Mouse (Mus musculus) forebrain, embryonic 14.5 days (tissue): ENCODE measurements around the gene Gpr19. TPM values are rescaled to one million over a fixed set of nuclear protein-coding genes. Genes with fewer than 3 reads are reported as not detected.

Experiments used
- ATAC-seq: fragments of 200-750 bp; cut with Nextera tagmentation; 2 replicates; pipeline ENCODE4 v1.8.0; 2017; ENCODE audit warnings: mild to moderate bottlenecking, moderate library complexity
- DNase-seq: peaks from one replicate; pipeline ENCODE4 v3.0.0-alpha.2; 2015; ENCODE audit warnings: low spot score
- H3K27ac ChIP-seq: fragments of 300-500 bp; sonication (generic); 2 replicates; pipeline ENCODE4 v1.5.1; 2014; ENCODE audit warnings: low read depth, mild to moderate bottlenecking, control low read depth, low read length, moderate library complexity
- H3K27me3 ChIP-seq: fragments of 300-500 bp; sonication (generic); replicated peaks from 2 replicates; pipeline ENCODE4 v1.6.1; 2014; ENCODE audit warnings: low read length, control low read depth, mixed read lengths; ENCODE audit not compliant: control insufficient read depth, insufficient read depth
- H3K36me3 ChIP-seq: fragments of 300-500 bp; sonication (generic); 2 replicates; pipeline ENCODE4 v1.6.1; 2014; ENCODE audit warnings: low read length, control low read depth; ENCODE audit not compliant: control insufficient read depth, insufficient read depth
- H3K4me1 ChIP-seq: fragments of 300-500 bp; sonication (generic); 2 replicates; pipeline ENCODE4 v1.6.1; 2014; ENCODE audit warnings: antibody characterized with exemption, low read length, control low read depth; ENCODE audit not compliant: control insufficient read depth, insufficient read depth
- H3K4me2 ChIP-seq: fragments of 300-500 bp; sonication (generic); 2 replicates; pipeline ENCODE4 v1.6.1; 2014; ENCODE audit warnings: mild to moderate bottlenecking, control low read depth, low read length
- H3K4me3 ChIP-seq: fragments of 300-500 bp; sonication (generic); 2 replicates; pipeline ENCODE4 v1.5.1; 2014; ENCODE audit warnings: low read depth, low read length, control low read depth
- H3K9ac ChIP-seq: fragments of 300-500 bp; sonication (generic); 2 replicates; pipeline ENCODE4 v1.6.1; 2014; ENCODE audit warnings: mild to moderate bottlenecking, low read length, control low read depth, moderate library complexity
- H3K9me3 ChIP-seq: fragments of 300-500 bp; sonication (generic); replicated peaks from 2 replicates; pipeline ENCODE4 v1.6.1; 2016; ENCODE audit warnings: low read length, control low read depth, mixed read lengths; ENCODE audit not compliant: control insufficient read depth
- WGBS: fragments of 180-500 bp; shearing (Covaris S2); extraction: QIAGEN DNeasy Blood & Tissue Kit; methylation state at CpG from one replicate; pipeline ENCODE4 v1.1.7; 2014; 5-methylcytosine and 5-hydroxymethylcytosine counted together
- polyA plus RNA-seq: library from polyadenylated mRNA; unstranded; fragments of >200 nt; fragmentation: Nextera tagmentation; extraction: Ambion mirVana; gene quantifications from 2 replicates; pipeline ENCODE4 v1.2.1, GENCODE M21; 2014

Gene Gpr19
- polyA plus RNA-seq, 1 experiment from 2014 or later, result 42.4 TPM

DNA sequence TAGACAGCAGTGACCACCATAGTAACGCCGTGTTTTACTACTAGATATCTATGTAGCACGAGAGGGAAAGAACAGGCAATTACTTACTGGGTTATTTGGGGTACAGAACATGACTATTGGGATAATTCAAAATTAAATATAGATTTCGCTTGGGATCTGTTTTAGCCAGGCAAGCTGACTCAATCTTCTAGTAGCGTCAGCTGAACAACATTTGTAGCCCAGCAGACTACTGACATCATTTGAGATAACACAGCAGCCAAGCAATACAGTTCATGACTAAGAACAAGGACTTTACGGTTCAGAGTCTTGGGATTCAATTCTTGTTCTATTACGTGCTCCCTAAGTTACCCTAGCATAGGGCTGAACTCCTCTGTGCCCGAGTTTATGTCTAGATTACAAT is 11.9 kb downstream of the Gpr19 start:
- H3K36me3 ChIP-seq, result peaks cover 13% of the 10 kb centered on the region; the same call in 1 of the 2 replicates
- DNase-seq (no peak), ATAC-seq (no peak)
- WGBS, result 76% methylated on average over 8 of the region's 8 CpGs
- peak overlapping the region; percentile 75 for H3K9ac ChIP-seq
- H3K27me3 ChIP-seq, result no peaks in the 10 kb centered on the region
- H3K27ac ChIP-seq, result peak overlapping the region; percentile 85; the same call in 1 of the 2 replicates
- H3K4me3 ChIP-seq, result peak overlapping the region; percentile 50
- H3K9me3 ChIP-seq, result no peaks in the 10 kb centered on the region
- H3K4me2 ChIP-seq, result peak overlapping the region; percentile 52
- H3K4me1 ChIP-seq, result peaks cover 30% of the 10 kb centered on the region

DNA sequence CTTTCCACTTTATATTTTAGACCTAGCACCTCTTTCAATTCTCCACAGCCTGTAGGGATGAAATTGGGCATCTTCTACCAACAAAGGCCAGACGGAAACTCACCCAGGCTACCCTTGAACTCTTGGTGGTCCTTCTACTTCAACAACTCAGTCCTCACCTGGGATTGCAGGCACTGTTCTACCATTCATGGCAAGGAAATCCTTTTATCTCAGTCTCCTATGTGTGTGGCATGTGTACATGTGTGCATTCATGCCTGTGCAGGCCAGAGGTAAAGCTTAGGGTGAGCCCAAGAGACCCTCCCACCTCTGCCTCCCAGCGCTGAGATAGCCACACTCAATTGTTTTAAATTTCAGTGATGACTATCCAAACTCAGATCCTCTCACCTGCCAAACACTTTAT is 12.9 kb downstream of the Gpr19 start:
- H3K4me2 ChIP-seq, result peak overlapping the region; percentile 52
- H3K27me3 ChIP-seq, result no peaks in the 10 kb centered on the region
- peaks cover 39% of the 10 kb centered on the region for H3K4me1 ChIP-seq
- no peak overlapping the region for H3K9ac ChIP-seq
- H3K4me3 ChIP-seq, result no peak overlapping the region
- peaks cover 13% of the 10 kb centered on the region; the same call in 1 of the 2 replicates for H3K36me3 ChIP-seq
- H3K27ac ChIP-seq, result no peak overlapping the region
- no peak for DNase-seq
- no peaks in the 10 kb centered on the region for H3K9me3 ChIP-seq
- WGBS, result 97% methylated on average over 2 of the region's 2 CpGs
- ATAC-seq, result no peak

DNA sequence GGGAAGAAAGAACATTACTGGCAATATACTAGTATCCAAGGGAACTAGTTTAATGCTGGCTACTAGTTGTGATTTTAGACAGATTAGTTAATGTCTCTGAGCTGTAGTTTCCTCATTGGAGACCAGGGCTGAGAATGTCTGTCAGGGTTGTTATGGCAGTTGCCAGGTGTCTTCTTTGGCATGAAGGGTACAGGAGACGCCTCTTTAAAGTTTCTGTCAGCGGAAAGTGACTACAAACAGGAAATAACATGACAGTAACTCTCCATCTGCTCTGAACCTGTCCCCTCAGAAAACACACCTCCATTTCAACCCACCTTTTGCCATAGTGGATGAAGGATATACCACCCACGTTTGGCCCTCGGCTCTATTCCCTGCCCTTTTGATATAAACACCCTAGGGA is 14.7 kb downstream of the Gpr19 start:
- Histone ChIP-seq H3K27me3 (no peaks in the 10 kb centered on the region), H3K27ac (no peak overlapping the region), H3K9ac (no peak overlapping the region), H3K4me2 (no peak overlapping the region), H3K4me3 (no peak overlapping the region), H3K9me3 (no peaks in the 10 kb centered on the region), H3K36me3 (peaks cover 15% of the 10 kb centered on the region; the same call in 1 of the 2 replicates), H3K4me1 (peaks cover 37% of the 10 kb centered on the region)
- WGBS, result 85% methylated on average over 4 of the region's 4 CpGs
- DNase-seq, result no peak
- no peak for ATAC-seq

DNA sequence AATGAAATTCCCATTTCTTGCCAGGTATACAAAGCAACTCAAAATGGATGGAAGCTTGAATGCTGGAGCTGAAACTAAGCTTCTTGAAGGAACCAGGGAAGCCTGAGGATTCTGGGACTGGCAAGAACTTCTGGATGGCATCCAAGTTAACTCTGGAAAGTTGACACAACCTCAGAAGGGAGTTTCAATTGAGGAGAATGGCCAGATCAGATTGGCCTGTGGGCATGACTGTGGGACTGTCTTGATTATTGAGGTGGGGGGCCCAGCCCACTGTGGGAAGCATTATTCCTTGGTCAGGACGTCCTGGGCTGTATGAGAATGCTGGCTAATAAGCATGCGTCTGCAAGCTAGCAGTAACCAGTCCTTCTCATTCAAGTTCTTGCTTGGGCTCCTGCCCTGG is 18.3 kb downstream of the Gpr19 start:
- H3K4me3 ChIP-seq, result no peak overlapping the region

GRCm38 (mm10) chr6:134879556-134879955 is 18.8 kb downstream of the Gpr19 start:
- no peak overlapping the region for H3K9ac ChIP-seq
- WGBS, result 85% methylated on average over 5 of the region's 5 CpGs
- H3K4me2 ChIP-seq, result no peak overlapping the region
- ATAC-seq (no peak), DNase-seq (no peak)
- H3K4me1 ChIP-seq, result peaks cover 15% of the 10 kb centered on the region
- peaks cover 30% of the 10 kb centered on the region; the same call in 1 of the 2 replicates for H3K36me3 ChIP-seq
- no peaks in the 10 kb centered on the region for H3K9me3 ChIP-seq
- no peaks in the 10 kb centered on the region for H3K27me3 ChIP-seq
- no peak overlapping the region for H3K27ac ChIP-seq
- H3K4me3 ChIP-seq, result no peak overlapping the region

More for the DNA sequence above, 18.3 kb downstream of the Gpr19 start:
- 26% methylated on average over 2 of the region's 2 CpGs for WGBS
- peak; percentile 48 for DNase-seq
- Histone ChIP-seq H3K4me1 (peaks cover 20% of the 10 kb centered on the region), H3K27me3 (no peaks in the 10 kb centered on the region), H3K36me3 (peaks cover 26% of the 10 kb centered on the region; the same call in 1 of the 2 replicates), H3K27ac (no peak overlapping the region), H3K9me3 (no peaks in the 10 kb centered on the region), H3K4me2 (no peak overlapping the region), H3K9ac (no peak overlapping the region; the same call in 1 of the 2 replicates)
- ATAC-seq, result no peak; the same call in 1 of the 2 replicates

DNA sequence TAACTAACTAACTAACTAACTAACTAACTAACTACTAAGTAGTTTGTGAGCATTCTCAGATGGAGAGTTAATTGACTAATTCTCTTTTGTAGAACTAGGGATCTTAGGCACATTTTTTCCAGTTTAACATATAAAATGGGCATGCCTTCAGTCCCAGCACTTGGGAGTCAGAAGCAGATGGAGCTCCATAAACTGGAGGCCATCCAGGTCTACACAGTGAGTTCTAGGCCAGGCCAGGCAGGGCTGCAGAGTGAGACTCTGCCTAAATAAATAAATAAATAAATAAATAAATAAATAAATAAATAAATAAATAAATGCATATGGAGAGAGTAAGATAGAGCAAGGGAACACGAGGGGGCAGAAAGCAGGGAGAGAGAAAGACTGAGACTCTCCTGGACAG is 20.5 kb downstream of the Gpr19 start:
- DNase-seq (no peak), ATAC-seq (no peak)
- H3K4me1 ChIP-seq, result peaks cover 14% of the 10 kb centered on the region
- H3K9ac ChIP-seq, result no peak overlapping the region
- 0 out of 2 replicates have a peak, but pooled peaks cover 3% of the 10 kb centered on the region for H3K9me3 ChIP-seq
- no peaks in the 10 kb centered on the region for H3K27me3 ChIP-seq
- 86% methylated on average over 1 of the region's 1 CpGs for WGBS
- H3K27ac ChIP-seq, result no peak overlapping the region
- peaks cover 37% of the 10 kb centered on the region; the same call in 1 of the 2 replicates for H3K36me3 ChIP-seq
- H3K4me2 ChIP-seq, result no peak overlapping the region
- H3K4me3 ChIP-seq, result no peak overlapping the region

DNA sequence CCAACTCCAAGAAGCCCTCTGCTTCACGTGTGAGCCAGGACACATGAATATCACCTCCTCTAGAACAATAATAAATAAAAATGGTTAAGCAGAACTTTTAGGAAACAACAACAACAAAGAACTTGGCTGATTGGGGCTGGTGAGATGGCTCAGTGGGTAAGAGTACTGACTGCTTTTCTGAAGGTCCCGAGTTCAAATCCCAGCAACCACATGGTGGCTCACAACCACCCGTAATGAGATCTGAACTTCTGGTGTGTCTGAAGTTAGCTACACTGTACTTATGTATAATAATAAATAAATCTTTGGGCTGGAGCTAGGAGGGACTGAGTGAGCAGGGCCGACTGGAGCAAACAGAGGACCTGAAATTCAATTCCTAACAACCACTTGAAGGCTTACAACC is 21.1 kb downstream of the Gpr19 start:
- 0 out of 2 replicates have a peak, but pooled peaks cover 3% of the 10 kb centered on the region for H3K9me3 ChIP-seq
- no peak for DNase-seq
- H3K27me3 ChIP-seq, result no peaks in the 10 kb centered on the region
- H3K9ac ChIP-seq, result no peak overlapping the region
- H3K4me3 ChIP-seq, result no peak overlapping the region
- no peak for ATAC-seq
- peaks cover 33% of the 10 kb centered on the region; the same call in 1 of the 2 replicates for H3K36me3 ChIP-seq
- 88% methylated on average over 4 of the region's 4 CpGs for WGBS
- H3K4me2 ChIP-seq, result no peak overlapping the region
- no peak overlapping the region for H3K27ac ChIP-seq
- peaks cover 14% of the 10 kb centered on the region for H3K4me1 ChIP-seq

DNA sequence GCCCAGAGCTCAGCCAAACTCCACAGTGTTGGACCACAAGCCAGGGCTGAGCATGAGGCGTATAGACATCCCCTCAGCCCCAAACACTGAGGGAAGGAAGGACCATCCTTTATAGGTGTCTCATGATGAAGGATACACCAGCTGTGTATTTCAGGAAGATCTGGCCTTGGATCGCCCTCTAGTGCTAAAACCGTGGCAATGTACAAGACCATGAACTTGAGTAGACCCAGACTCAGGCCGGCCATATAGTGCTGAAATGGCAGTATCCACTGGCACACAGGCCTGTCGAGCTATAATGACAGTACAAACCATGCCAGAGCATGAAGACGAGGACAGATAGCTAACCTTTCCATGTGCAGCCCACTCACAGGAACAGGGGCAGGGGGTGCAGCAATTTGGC is 21.6 kb downstream of the Gpr19 start:
- WGBS, result 76% methylated on average over 6 of the region's 6 CpGs
- H3K4me2 ChIP-seq, result no peak overlapping the region
- H3K36me3 ChIP-seq, result peaks cover 30% of the 10 kb centered on the region; the same call in 1 of the 2 replicates
- H3K27me3 ChIP-seq, result no peaks in the 10 kb centered on the region
- no peak overlapping the region for H3K27ac ChIP-seq
- H3K9me3 ChIP-seq, result 0 out of 2 replicates have a peak, but pooled peaks cover 3% of the 10 kb centered on the region
- H3K9ac ChIP-seq, result no peak overlapping the region
- ATAC-seq (no peak; the same call in 1 of the 2 replicates), DNase-seq (no peak)
- H3K4me1 ChIP-seq, result peaks cover 14% of the 10 kb centered on the region
- no peak overlapping the region for H3K4me3 ChIP-seq

DNA sequence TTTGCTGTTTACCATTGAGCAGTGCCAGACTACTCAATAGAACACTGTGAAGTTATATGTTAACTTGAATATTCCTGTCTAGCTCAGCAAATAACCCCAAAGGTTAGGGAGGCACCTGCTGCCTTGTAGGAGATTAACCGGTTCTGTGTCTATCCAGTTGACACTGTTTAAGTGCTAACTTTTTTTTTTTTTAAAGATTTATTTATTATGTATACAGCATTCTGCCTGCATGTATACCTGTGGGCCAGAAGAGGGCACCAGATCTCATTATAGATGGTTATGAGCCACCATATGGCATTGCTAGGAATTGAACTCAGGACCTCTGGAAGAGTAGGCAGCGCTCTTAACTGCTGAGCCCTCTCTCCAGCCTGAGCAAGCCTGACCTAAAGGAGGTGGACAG is 25.4 kb downstream of the Gpr19 start:
- peaks cover 59% of the 10 kb centered on the region for H3K36me3 ChIP-seq
- WGBS, result 84% methylated on average over 2 of the region's 2 CpGs
- no peak overlapping the region for H3K27ac ChIP-seq

More for the DNA sequence above, 25.4 kb downstream of the Gpr19 start:
- H3K4me3 ChIP-seq, result no peak overlapping the region
- H3K4me2 ChIP-seq, result no peak overlapping the region
- DNase-seq (no peak), ATAC-seq (no peak)
- no peak overlapping the region for H3K9ac ChIP-seq
- no peaks in the 10 kb centered on the region for H3K27me3 ChIP-seq
- 0 out of 2 replicates have a peak, but pooled peaks cover 3% of the 10 kb centered on the region for H3K9me3 ChIP-seq
- no peaks in the 10 kb centered on the region for H3K4me1 ChIP-seq
